Mouse (Mus musculus) cerebellum, adult 2 months (tissue): ENCODE data around the gene Gtf2h2. TPM values are rescaled to one million over a fixed set of nuclear protein-coding genes. Genes with fewer than 3 reads are reported as not detected.
"Not testable (repeated sequence)": the region's sequence is repeated elsewhere in the genome, so short reads cannot be mapped to it uniquely, and the experiment has no call there.

Experiments used
- DNase-seq, 2 experiments: peaks; one replicate each; pipeline ENCODE4 v3.0.0; 2021
- H3K27ac ChIP-seq: fragments of 200-500 bp; 2 replicates; pipeline ENCODE4 v1.5.1; 2012; ENCODE audit warnings: low read length, control low read depth, inconsistent platforms; ENCODE audit not compliant: insufficient read depth
- H3K27me3 ChIP-seq: fragments of 200-500 bp; 2 replicates; pipeline ENCODE4 v1.6.1; 2012; ENCODE audit warnings: inconsistent platforms, mild to moderate bottlenecking, low read length, moderate library complexity; ENCODE audit not compliant: control insufficient read depth, insufficient read depth
- H3K4me1 ChIP-seq: fragments of 200-500 bp; 2 replicates; pipeline ENCODE4 v1.6.1; 2011; ENCODE audit warnings: low read length; ENCODE audit not compliant: control insufficient read depth, insufficient read depth
- H3K4me3 ChIP-seq: fragments of 200-500 bp; replicated peaks from 2 replicates; pipeline ENCODE3; 2011; ENCODE audit warnings: mild to moderate bottlenecking, low read depth, low read length, control low read depth; ENCODE audit not compliant: insufficient read depth
- CTCF ChIP-seq: fragments of 200-500 bp; IDR thresholded peaks from 2 replicates; pipeline ENCODE4 v1.5.1; 2011; ENCODE audit warnings: low read depth, mild to moderate bottlenecking, control low read depth, low read length, moderate library complexity, borderline replicate concordance; ENCODE audit not compliant: insufficient read depth
- POLR2A ChIP-seq: fragments of 200-500 bp; IDR thresholded peaks from 2 replicates; pipeline ENCODE4 v1.6.1; 2011; ENCODE audit warnings: low read length, control low read depth, borderline replicate concordance; ENCODE audit not compliant: insufficient read depth
- WGBS: fragments of 180-500 bp; shearing (Covaris S2); methylation state at CpG from one replicate; pipeline ENCODE4 v1.1.7; 2018; 5-methylcytosine and 5-hydroxymethylcytosine counted together
- polyA plus RNA-seq: library from polyadenylated mRNA; depleted of rRNA; stranded (reverse); fragments of >200 nt; gene quantifications from 2 replicates; pipeline ENCODE4 v1.2.3, GENCODE M21; 2012; rRNA removed

Gtf2h2 gene
- polyA plus RNA-seq, 1 experiment = 67.1 TPM

DNA sequence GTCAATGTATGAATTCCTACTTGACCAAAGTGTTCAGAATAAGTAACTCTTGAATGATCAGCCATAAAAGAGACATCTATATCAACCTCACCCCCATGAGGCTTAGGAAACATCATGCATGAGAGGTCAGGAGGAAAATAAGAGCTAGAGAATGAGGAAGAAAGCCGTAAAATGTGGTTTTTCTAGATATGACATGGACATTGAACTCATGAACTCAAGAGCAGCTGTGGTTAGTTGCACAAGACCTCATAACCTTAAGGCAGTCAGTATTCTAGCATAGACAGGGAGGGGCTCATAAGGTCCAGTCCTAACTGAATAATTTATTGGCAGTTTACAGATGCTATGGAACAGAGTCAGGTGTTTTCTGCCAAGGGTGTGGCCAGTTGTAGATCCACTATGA lies 42.9 kb downstream of the Gtf2h2 start:
- Histone ChIP-seq H3K4me3 (no peak overlapping the region), H3K27me3 (no peaks in the 10 kb centered on the region), H3K27ac (no peak overlapping the region), H3K4me1 (no peaks in the 10 kb centered on the region)
- DNase-seq = no peak
- WGBS = 74% methylated on average over 1 of the region's 1 CpGs
- TF ChIP-seq CTCF (no peak), POLR2A (no peak)

DNA sequence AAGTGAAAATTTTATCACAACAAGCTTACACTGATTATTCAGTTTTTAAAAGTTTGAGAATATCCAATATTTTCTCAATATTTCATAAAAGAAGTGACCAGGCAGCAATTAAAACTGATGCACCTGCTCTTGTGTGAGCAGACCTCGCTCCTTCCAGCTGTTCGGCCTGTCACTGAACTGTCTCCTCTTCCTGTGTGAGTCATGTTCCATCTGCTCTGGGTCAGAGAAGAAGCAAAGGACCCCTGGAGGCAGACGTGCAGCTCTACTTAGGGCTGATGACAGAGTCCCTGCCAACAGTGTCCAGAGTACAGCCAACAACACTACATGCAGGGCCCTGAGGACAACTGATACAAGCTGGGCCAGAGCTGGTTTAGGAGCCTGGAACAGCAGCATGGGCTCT lies 52.3 kb downstream of the Gtf2h2 start:
- 38% methylated on average over 3 of the region's 3 CpGs for WGBS

DNA sequence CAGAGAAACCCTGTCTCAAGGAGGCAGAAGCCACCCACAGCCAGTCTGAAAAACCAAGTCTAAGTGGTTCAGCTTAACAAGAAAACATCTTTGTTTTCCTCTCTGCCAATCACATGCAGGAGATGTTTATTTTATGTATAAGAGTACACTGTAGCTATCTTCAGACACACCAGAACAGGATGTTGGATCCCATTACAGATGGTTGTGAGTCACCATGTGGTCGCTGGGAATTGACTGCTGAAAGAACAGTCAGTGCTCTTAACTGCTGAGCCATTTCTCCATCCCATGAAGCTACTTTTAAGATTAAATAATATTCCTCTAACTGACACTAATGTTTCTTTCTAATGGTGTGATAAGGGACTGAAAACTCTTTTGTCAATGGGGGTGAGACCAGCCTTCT lies 53.7 kb downstream of the Gtf2h2 start:
- no peak for DNase-seq
- TF ChIP-seq POLR2A = no peak
- no peak for TF ChIP-seq CTCF
- no peaks in the 10 kb centered on the region for H3K27me3 ChIP-seq
- no peak overlapping the region for H3K27ac ChIP-seq
- WGBS = 52% methylated on average over 1 of the region's 1 CpGs
- H3K4me1 ChIP-seq = no peaks in the 10 kb centered on the region
- H3K4me3 ChIP-seq = no peak overlapping the region

More for the DNA sequence above, 52.3 kb downstream of the Gtf2h2 start:
- TF ChIP-seq CTCF (no peak), POLR2A (no peak)
- DNase-seq = no peak
- H3K27ac ChIP-seq = no peak overlapping the region
- H3K27me3 ChIP-seq = no peaks in the 10 kb centered on the region
- no peaks in the 10 kb centered on the region for H3K4me1 ChIP-seq
- H3K4me3 ChIP-seq = no peak overlapping the region

DNA sequence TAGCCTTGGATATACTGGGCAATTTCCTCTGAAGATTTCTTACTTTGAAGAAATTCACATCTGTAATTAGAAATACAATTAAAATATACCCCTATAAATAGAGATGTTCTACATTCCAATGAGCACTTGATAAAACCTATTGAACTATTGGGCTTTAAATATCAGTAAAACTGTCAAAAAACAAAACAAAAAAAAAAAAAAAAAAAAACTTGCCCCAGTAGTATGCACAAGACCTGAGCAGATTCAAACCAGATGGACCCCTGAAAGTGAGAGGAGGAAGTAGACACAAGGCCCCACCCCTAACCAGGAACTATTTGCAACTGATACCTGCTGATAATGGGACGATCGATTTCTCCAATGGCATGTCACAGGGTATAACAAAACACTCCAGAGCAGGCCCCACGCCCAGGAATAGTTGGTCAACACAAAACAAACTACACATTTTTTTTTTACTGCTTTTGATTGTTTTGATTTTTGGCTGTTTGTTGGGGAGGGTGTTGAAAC lies 55.0 kb downstream of the Gtf2h2 start:
- Histone ChIP-seq H3K4me1 (no peaks in the 10 kb centered on the region), H3K4me3 (no peak overlapping the region)
- WGBS = 78% methylated on average over 3 of the region's 3 CpGs

DNA sequence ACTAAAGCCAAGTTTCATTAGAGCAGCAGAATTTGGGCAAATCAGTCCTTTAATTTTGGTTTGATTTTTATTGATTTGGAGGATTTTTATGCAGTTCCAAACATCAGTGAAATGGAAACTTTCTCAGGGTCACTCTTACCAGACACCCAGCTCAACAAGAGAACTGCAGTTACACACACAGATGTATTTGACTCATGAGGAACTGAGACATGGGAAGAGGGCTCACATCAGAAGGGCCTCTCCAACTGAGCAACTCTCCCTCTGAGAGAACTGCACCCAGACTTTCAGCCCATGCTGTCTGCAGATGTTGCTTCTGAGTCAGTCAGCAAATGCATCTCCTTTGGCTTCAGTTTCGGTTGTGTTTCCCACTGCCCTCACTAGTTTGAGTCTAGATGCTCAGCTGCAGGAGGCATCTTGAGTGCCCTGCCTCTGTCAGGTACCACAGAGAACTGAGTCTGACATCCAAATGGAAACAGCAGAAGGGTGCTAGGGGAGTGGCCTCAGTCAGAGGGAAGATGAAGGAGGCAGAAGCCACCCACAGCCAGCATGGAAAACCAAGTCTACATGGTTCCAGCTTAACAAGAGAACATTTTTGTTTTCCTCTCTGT lies 55.7 kb downstream of the Gtf2h2 start:
- H3K4me1 ChIP-seq, H3K4me3 ChIP-seq, DNase-seq, H3K27ac ChIP-seq, H3K27me3 ChIP-seq: not testable (repeated sequence)
- 90% methylated on average over 1 of the region's 1 CpGs for WGBS

More for the DNA sequence above, 55.0 kb downstream of the Gtf2h2 start:
- H3K27ac ChIP-seq = no peak overlapping the region
- no peaks in the 10 kb centered on the region for H3K27me3 ChIP-seq
- TF ChIP-seq POLR2A (no peak), CTCF (no peak)
- DNase-seq = no peak

DNA sequence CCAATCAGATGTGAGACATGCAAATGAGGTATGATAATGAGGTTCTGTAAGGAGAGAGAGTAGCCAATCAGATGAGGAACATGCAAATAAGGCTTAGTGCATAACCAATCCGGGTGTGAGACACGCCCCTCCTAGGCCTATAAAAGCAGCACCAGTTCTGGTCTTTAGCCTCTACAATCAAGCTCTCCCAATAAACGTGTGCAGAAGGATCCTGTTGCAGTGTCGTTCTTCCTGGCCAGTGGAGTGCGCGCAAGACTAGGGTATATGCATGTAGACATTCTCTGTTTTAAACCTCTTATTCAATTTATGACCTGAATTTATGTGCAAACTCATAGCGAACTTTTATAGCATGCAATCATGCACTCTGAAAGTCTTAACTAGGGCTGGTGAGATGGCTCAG lies 72.4 kb downstream of the Gtf2h2 start:
- WGBS = 84% methylated on average over 7 of the region's 7 CpGs
- H3K27me3 ChIP-seq, H3K4me3 ChIP-seq, H3K27ac ChIP-seq, DNase-seq, H3K4me1 ChIP-seq: not testable (repeated sequence)

DNA sequence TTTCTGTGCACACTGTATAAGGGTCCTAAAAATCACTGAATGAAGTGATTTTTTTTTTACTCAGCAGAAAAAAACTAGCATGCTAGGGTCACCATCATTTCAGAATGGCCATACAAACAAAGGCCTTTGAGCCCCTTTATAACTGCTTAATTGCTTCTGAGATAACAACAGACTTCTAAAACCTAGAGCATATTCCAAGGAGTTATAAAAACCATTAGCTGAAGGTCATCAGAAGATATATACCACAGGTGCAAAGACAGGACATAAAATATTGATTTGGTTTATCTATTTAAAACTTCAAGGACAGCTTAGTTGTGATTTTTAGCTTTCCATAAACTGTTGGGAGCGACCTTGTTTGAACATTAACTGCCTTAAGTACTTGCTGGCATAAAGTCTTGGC lies 78.0 kb downstream of the Gtf2h2 start:
- Histone ChIP-seq H3K4me1 (no peaks in the 10 kb centered on the region), H3K27ac (no peak overlapping the region), H3K4me3 (no peak overlapping the region), H3K27me3 (no peaks in the 10 kb centered on the region)
- WGBS = 55% methylated on average over 1 of the region's 1 CpGs
- no peak for DNase-seq
- TF ChIP-seq POLR2A (no peak), CTCF (no peak)

Other genes with a start within 250 kb of the Gtf2h2 start
- gene Naip5, start 246.3 kb downstream of the Gtf2h2 start, polyA plus RNA-seq = 0.54 and 0.79 TPM in 2 replicates
- gene Naip6, start 174.9 kb downstream of the Gtf2h2 start, polyA plus RNA-seq = 0.25 and 0.26 TPM in 2 replicates
- gene Naip1, start 39.7 kb downstream of the Gtf2h2 start, polyA plus RNA-seq = 0.13 and 0.15 TPM in 2 replicates
- gene Ocln, start 60.1 kb upstream of the Gtf2h2 start, polyA plus RNA-seq = 14.8 and 16.0 TPM in 2 replicates
- 13.5 and 16.4 TPM in 2 replicates for gene Marveld2, start 124.4 kb upstream of the Gtf2h2 start, polyA plus RNA-seq
- 141 and 148 TPM in 2 replicates for gene Ak6, start 158.4 kb upstream of the Gtf2h2 start, polyA plus RNA-seq
- gene Rad17, start 158.5 kb upstream of the Gtf2h2 start, polyA plus RNA-seq = 15.6 and 17.0 TPM in 2 replicates
- gene Taf9, start 159.0 kb upstream of the Gtf2h2 start, polyA plus RNA-seq = 13.8 and 16.0 TPM in 2 replicates
- 0.59 and 0.61 TPM in 2 replicates for gene Ccdc125, start 177.1 kb upstream of the Gtf2h2 start, polyA plus RNA-seq
- 18.5 and 20.9 TPM in 2 replicates for gene Cdk7, start 238.4 kb upstream of the Gtf2h2 start, polyA plus RNA-seq